8 mouse cellular contexts compared by ENCODE assay signal in the genomic region with DNA sequence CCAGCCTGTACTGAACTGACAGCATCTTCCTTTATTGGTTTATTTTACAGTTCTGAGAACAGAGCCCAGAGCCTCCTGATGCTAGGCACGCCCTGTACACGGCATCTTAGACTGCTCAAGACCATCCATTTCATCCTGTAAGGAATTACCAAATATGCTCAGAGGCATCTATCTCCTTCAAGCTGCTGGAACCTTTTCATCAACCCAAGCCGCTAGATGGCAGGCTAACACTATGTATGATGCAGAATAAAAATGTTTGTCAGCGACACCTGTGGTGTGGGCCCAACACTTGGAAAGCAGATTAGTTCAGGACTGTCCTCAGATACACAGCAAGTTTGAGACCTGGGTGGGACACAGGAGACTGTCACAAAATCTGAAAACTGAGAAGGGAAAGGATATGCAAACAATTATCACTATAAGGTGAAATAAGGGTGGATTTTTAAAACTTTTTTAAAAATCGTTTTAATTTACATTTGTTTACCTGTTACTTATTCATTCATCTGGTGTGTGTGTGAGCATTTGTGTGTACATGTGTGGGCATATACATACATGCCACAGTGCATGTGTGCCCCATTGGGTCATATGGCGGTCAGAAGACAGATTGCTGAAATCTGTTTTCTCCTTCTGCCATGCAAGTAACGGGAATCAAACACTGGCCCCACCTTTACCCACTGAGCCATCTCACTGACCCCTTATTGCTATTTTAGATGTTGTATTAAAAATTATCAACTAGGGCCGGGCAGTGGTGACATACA. TPM values are rescaled to one million over a fixed set of nuclear protein-coding genes. Genes with fewer than 3 reads are reported as not detected.
DNase-seq lines count a peak whose midpoint lies in the region; ATAC-seq lines count a peak whose summit lies in the region.
"Had no signal": no experiment of that assay in that cellular context is flagged by ENCODE, and none has a peak within 500 bp of the region (broad histone marks: within the 10 kb centered on the region; RNA-seq: fewer than 3 reads in every experiment).

No protein-coding gene starts in this region.

- H3K4me2 ChIP-seq in forebrain, embryonic 13.5 days, result no peak overlapping the region
- no peak overlapping the region for H3K4me2 ChIP-seq in hindbrain, embryonic 12.5 days (replicated peaks)

- no peak overlapping the region for H3K27ac ChIP-seq in forebrain, embryonic 13.5 days
- H3K27ac ChIP-seq in hindbrain, embryonic 12.5 days, result no peak overlapping the region

- peak; percentile 78 for ATAC-seq in forebrain, embryonic 13.5 days
- ATAC-seq in hindbrain, embryonic 12.5 days (ENCODE audit: low FRiP score), result peak; percentile 48; the same call in 1 of the 2 replicates
- ATAC-seq in megakaryocyte, adult 5-6 weeks (ENCODE audit: poor library complexity, severe bottlenecking), result peak; percentile 93

- H3K36me3 ChIP-seq in forebrain, embryonic 13.5 days (ENCODE audit: poor library complexity, severe bottlenecking), result no peaks in the 10 kb centered on the region
- H3K36me3 ChIP-seq in hindbrain, embryonic 12.5 days, result no peaks in the 10 kb centered on the region

- no peaks in the 10 kb centered on the region for H3K4me1 ChIP-seq in forebrain, embryonic 13.5 days
- no peaks in the 10 kb centered on the region for H3K4me1 ChIP-seq in hindbrain, embryonic 12.5 days

- H3K4me3 ChIP-seq in forebrain, embryonic 13.5 days, result no peak overlapping the region
- no peak overlapping the region for H3K4me3 ChIP-seq in hindbrain, embryonic 12.5 days
- H3K4me3 ChIP-seq: megakaryocyte, embryonic 14.5 days had no signal

- no peaks in the 10 kb centered on the region for H3K9me3 ChIP-seq in forebrain, embryonic 13.5 days (replicated peaks)
- H3K9me3 ChIP-seq in hindbrain, embryonic 12.5 days (replicated peaks), result no peaks in the 10 kb centered on the region
- H3K9me3 ChIP-seq: megakaryocyte, embryonic 14.5 days had no signal

- H3K27me3 ChIP-seq in forebrain, embryonic 13.5 days, result no peaks in the 10 kb centered on the region
- H3K27me3 ChIP-seq in hindbrain, embryonic 12.5 days, result no peaks in the 10 kb centered on the region
- H3K27me3 ChIP-seq: megakaryocyte, embryonic 14.5 days had no signal

- DNase-seq in Muller cell, postnatal 12 days (ENCODE audit: inconsistent ontology term), result peak; percentile 67
- peak; percentile 47 for DNase-seq in brain, embryonic 18.5 days (ENCODE audit: low read depth, low spot score)
- DNase-seq in layer of hippocampus, postnatal 14 days (ENCODE audit: low spot score in 2 of 2), result peak; percentile 61 to 84
- DNase-seq in right cerebral cortex, postnatal 10 days (ENCODE audit: low spot score in 2 of 2), result peak; percentile 79 to 85

- WGBS in forebrain, embryonic 13.5 days, result 49% methylated on average over 8 of the region's 8 CpGs
- 45% methylated on average over 8 of the region's 8 CpGs for WGBS in hindbrain, embryonic 12.5 days

- H3K9ac ChIP-seq in forebrain, embryonic 13.5 days, result no peak overlapping the region
- H3K9ac ChIP-seq in hindbrain, embryonic 12.5 days, result no peak overlapping the region

RNA-seq across cellular contexts. Expression of a gene that starts 25.8 kb away (rescaled TPM):
- polyA plus RNA-seq in forebrain, embryonic 13.5 days (2015; fragmentation: Nextera tagmentation; extraction: Ambion mirVana), result 5.2 and 5.4 TPM in 2 replicates
- 10.4 and 11.0 TPM in 2 replicates for polyA plus RNA-seq in hindbrain, embryonic 12.5 days (2016; fragmentation: Nextera tagmentation; extraction: Ambion mirVana)
- 10 to 100 TPM; 23.3 to 23.5 TPM for total RNA-seq in layer of hippocampus, postnatal 14 days (2021)
- total RNA-seq in megakaryocyte, adult 5-6 weeks (2015), result 38.1 and 40.5 TPM in 2 replicates
- 35.8 and 36.3 TPM in 2 replicates for total RNA-seq in megakaryocyte, adult 5-6 weeks (2017)

RNA-seq across cellular contexts. Expression of a gene that starts 51.3 kb away (rescaled TPM):
- 16.4 and 16.5 TPM in 2 replicates for polyA plus RNA-seq in forebrain, embryonic 13.5 days (2015; fragmentation: Nextera tagmentation; extraction: Ambion mirVana)
- 18.2 TPM in 2 replicates for polyA plus RNA-seq in hindbrain, embryonic 12.5 days (2016; fragmentation: Nextera tagmentation; extraction: Ambion mirVana)
- 10 to 100 TPM; 13.6 to 14.2 TPM for total RNA-seq in layer of hippocampus, postnatal 14 days (2021)
- 1.6 and 3.1 TPM in 2 replicates for total RNA-seq in megakaryocyte, adult 5-6 weeks (2015)
- 2.7 and 3.0 TPM in 2 replicates for total RNA-seq in megakaryocyte, adult 5-6 weeks (2017)
